Mouse (Mus musculus) hematopoietic stem cell, adult 5-6 weeks (primary cell): Measurements from ENCODE around the gene Plppr3. TPM values are rescaled to one million over a fixed set of nuclear protein-coding genes. Genes with fewer than 3 reads are reported as not detected.

Source experiments
- ATAC-seq, 2 experiments: fragments of 125-278 bp in 1 of 2; replicated peaks in 1 of 2; 2 replicates each; pipeline ENCODE4 v1.8.0; 2016 to 2017; ENCODE audit warnings: inconsistent platforms in 2 of 2, mild to moderate bottlenecking in 2 of 2, moderate number of reproducible peaks in 2 of 2, low read depth in 1 of 2, moderate TSS enrichment in 1 of 2; ENCODE audit not compliant: low FRiP score in 2 of 2, poor library complexity in 2 of 2, severe bottlenecking in 2 of 2, insufficient read depth in 1 of 2, low TSS enrichment in 1 of 2
- total RNA-seq: library from RNA; stranded (forward); fragments of 172-1452, 232-1000 nt; gene quantifications from 2 replicates; pipeline ENCODE4 v1.2.3, GENCODE M21; 2017

Plppr3 gene
- total RNA-seq, 1 experiment from 2014 or later, result 67.8 TPM

DNA sequence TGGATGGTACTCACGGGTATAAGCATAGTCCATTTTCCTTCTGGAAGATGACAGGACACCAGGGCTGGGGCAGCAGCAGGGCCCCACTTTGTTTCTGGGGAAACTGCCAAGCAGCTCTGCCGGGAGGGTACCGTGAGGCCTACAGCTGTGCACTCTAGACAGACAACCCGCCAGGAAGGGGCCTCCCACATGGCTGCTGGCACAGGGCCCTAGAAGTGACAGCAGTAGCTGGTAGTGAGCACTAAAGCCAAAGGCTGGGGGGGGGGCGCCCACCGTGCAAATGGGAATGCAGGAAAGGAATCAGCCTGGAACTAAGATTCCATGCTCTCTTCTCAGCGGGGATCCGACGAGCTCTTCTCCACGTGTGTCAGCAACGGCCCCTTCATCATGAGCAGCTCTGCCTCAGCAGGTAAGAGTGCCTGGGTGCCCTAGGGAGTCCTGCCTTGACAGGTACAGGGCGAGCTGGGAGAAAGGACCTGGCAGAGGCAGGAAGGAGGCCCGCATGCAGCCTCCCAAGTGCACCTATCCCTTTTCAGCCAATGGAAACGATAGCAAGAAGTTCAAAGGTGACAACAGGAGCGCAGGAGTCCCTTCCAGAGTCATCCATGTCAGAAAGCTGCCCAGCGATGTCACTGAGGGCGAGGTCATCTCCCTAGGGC lies 15.9 kb downstream of the Plppr3 start:
- ATAC-seq, result no peak

DNA sequence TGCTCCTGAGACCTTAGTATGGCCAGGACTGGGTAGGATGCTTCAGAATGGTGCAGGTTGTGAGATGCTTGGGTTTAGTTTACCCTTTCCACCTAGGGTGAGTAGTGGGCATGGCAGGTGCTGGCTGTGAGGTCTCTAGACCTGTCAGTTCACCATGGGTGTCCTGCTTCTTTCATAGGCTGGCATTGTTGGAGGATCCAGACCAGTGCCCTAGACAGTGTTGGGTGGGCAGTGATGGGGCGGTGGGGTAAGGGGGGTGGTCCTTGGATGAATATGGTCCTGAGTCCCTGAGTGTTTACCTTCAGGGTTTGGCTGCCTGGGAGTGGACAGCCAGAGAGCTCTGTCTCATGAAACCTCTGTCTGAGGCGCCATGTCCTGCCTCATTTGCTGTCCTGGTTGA lies 16.5 kb downstream of the Plppr3 start:
- ATAC-seq, result no peak

DNA sequence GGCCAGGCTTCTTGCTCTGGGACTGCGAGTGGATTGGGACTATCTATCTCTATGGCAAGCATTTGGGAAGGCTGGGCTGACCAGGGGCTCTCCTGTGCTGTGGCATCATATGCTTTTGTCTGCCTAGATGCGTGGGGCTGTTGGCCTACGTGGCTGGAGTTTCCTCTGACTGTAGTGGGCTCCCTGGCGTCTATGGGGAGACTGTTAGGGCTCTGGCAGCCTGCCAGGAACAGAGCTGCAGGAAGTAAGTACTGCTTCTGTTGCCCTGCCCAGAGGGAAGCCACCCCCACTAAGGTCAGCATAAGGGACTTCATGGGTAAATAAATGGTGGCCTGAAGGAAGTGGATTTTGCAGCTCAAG lies 17.0 kb downstream of the Plppr3 start:
- no peak for ATAC-seq

- ATAC-seq, result no peak
These were observed 17.6 kb downstream of the Plppr3 start for GRCm38 (mm10) chr10:79856704-79857451.

DNA sequence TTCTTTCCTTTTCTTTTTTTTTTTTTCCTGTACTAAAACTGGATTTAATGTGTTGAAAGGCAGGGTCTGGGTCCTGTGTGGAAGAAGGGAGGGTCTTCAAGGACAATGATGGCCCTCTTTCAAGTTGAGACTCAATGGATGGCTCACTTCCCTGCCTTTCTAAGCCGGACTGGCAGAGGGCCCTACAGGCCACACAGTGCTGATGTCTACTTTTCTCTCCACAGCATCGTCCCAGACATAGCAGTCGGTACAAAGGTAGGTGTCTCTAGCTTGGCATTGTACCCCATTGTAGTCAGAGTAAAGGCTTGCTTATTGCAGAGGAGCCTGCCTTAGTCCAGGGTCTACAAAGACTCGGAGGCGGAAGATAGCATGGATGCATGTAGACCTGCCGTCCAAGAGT lies 18.2 kb downstream of the Plppr3 start:
- ATAC-seq, result no peak

DNA sequence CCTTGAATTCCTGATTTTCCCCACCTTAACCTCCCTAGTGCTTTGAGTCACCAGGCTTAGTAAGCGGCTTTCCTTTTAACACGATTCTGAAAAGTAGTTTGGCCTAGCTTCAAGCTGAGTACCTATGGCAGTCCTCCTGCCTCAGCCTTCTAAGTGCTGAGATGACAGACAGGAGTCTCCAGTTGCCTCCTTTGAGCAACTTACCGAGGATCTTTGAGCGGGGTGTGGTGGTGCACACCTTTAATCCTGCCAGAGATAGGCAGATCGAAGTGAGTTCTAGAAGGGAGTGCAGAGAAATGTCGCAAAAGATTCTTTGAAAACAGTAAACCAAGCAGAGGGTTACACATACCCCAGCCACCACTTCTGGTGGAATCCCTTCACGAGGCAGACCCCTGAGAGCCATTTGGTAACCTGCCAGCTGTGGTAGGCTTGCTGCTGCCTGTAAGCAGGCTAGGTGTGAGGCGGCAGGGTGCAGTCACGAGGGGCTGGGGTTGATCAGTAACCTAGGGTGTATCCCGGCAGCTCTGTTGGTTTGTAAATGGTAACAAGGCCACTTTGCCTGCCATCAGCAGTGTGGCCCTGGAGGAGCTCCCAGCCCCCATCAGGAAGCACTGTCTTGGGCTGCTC lies 18.8 kb downstream of the Plppr3 start:
- no peak for ATAC-seq

DNA sequence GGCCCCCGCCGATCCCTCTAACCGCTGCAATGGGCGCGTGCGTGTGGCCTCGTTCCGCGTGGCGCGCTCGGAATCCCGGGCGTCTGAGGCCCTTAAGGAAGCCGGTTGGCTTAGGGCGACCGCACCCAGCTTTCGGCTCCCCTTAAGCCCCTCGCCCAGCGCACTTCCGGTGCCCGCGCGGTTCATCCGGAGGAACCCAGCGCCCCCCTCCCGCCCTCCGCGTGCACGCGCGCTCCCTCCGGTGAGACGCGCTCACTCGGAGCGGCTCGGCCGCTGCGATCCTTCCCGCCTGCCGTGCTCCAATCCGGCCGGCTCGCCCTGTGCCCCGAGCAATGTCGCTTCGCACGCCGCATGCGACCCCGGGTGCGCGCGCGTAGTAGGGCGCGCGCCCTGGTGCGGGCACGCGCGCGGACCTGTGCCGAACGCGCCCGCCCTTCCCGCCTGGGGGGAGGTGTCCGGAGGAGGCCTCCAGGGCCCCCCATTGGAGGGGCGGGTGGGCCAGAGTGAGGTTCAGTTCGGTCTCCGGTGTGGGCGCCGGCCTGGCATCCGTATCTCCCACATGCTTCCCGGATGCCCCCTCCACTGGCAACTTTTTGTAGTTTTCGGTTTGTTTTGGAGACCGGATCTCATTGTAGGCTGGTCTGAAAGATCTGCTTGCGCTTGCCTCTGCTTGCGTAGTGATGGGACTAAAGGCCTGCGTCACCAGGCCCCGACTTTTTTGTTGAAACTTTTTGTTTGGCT lies 19.5 kb downstream of the Plppr3 start:
- no peak for ATAC-seq

DNA sequence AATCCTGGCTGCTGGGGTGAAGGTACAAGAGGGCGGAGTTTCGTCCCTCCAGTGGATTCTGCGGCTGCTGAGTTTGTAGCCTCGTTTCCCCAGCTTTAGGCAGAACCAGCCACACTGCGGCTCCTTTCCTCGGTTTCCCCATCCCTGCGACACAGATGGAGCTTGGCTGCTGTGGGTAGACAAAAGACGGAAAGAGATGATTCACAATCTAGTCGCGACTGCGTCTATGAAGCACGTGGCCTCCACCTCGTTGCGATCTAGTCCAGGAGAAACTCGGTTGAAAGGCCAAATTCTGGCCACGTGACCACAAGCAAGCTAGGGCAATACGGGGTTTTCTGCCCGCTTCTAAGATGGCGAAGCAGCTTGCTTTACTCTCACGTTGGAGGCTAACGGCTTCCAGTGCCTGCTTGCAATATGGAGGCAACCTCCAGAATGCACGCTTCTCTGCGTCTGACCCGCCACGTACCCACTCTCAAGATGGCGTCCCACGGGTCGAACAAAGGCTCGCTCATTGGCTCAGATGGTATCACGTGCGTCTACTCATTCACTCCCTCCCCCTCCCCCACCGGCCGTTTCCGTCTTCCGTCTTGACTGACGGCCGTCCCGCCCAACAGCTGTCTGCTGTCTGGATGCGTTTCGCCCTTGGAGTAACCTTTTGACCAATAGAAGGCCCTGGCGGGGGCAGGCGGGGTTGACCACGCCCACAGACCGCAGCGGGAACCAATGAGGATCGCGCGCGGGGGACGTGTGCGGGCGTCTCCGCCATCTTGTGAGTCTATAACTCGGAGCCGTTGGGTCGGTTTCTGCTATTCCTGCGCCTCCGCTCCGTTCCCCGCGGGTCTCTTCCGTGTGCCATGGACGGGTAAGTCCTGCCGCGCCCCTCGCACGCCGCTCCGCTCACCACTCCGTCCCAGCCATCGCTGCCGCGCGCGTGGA lies 20.3 kb downstream of the Plppr3 start, which contains the start of gene Ptbp1:
Gene Ptbp1 (plus strand): TSS at position 568 of the 936 bp plus-strand sequence.
- peak; percentile 83 for ATAC-seq

- ATAC-seq, result no peak
These were observed 21.0 kb downstream of the Plppr3 start for GRCm38 (mm10) chr10:79853392-79853791.

- no peak for ATAC-seq
These were observed 21.6 kb downstream of the Plppr3 start for GRCm38 (mm10) chr10:79852827-79853226.

GRCm38 (mm10) chr10:79852107-79852789 lies 22.2 kb downstream of the Plppr3 start:
- no peak for ATAC-seq

DNA sequence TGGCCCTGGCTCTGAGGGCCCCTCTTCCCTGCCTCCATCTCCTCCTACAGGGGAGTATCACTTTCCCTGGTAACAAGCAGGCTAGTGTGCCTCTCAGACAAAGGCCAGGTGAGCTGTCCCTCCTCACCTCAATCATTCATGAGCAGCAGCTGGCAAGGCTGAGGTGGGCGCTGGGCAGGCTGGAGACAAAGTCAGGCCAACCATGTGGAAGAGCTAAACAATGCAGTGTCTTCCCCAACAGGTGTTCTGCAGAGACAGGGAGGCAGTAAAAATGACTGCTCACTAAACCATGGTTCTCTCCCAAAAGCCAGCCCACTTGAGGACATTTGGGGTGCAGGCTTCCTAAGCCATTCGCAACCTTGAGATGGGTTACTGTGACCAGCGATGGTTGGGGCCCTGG lies 22.8 kb downstream of the Plppr3 start:
- ATAC-seq, result no peak

DNA sequence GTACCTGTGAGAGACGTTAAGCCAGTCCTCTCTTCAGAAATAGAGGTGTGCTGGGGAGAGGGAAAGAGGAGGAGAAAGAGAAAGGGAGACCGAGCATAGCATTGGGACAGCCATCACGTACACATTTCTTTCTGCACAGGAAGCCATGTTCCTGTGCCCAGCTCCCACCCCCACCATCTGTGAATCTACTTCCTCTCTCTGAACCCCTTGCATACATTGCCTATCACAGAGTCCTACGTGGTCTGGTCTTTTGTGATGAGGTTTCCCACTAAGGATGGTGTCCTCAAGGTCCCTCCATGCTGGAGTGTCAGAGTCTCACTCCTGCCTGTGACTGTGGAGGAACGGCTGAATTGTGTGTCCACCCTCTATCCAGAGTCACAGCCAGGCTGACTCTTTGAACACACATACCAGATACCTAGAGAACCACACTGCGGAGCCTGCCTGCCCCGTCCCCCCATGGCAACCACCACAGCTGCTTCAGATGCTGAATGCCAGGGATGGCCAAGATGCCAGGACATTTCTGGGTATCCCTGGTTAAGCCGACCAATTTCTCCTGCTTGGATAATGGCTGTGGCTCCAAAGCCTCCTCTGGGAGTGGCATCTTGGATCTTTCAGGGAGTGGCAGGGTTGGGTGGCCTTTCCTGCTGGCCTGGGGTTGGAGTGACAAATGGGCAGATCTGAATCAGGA lies 24.3 kb downstream of the Plppr3 start:
- ATAC-seq, result peak in 1 of 2 experiments; percentile 21; a peak in 1 of 4 replicates

- ATAC-seq, result no peak
These were observed 27.9 kb downstream of the Plppr3 start for GRCm38 (mm10) chr10:79846553-79846952.

- ATAC-seq, result no peak
These were observed 31.0 kb downstream of the Plppr3 start for GRCm38 (mm10) chr10:79843476-79843875.

DNA sequence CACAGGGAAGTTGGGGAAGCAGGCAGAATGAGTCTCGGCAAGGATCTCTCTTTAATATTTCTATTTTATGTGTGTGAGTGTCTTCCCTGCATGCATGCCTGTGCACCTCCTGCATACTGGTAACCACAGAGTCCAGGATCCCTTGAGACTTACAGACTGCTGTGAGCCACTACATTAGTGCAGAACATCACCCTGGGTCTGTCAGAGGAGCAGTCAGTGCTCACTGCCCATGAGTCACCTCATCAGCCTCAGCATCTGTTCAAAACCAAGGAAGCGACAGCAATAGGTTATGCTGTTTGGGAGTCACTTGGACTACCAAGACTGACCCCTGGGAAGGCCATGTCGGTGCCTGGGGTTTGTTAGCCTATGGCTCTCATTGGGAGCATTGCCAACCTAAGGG lies 32.1 kb downstream of the Plppr3 start:
- ATAC-seq, result no peak
